Mouse (Mus musculus) heart, postnatal 4 days (tissue): ENCODE measurements around the gene Sdhaf1. TPM values are rescaled to one million over a fixed set of nuclear protein-coding genes. Genes with fewer than 3 reads are reported as not detected.

ENCODE experiments used
- DNase-seq: peaks from one replicate; pipeline ENCODE4 v3.0.0; 2021
- total RNA-seq, 2 experiments: library from RNA; stranded (reverse); gene quantifications; 2 replicates each; pipeline ENCODE4 v1.2.3; 2021

Gene Sdhaf1
- total RNA-seq, 2 experiments from 2014 or later = 15.5 to 16.6 TPM

GRCm38 (mm10) chr7:30324300-30324944 is 727 bp upstream of the Sdhaf1 start:
- no peak for DNase-seq

GRCm38 (mm10) chr7:30322865-30323264 is 830 bp downstream of the Sdhaf1 start:
- DNase-seq = no peak

- peak; percentile 98 for DNase-seq
These were observed 1.4 kb downstream of the Sdhaf1 start for GRCm38 (mm10) chr7:30322285-30322667.

DNA sequence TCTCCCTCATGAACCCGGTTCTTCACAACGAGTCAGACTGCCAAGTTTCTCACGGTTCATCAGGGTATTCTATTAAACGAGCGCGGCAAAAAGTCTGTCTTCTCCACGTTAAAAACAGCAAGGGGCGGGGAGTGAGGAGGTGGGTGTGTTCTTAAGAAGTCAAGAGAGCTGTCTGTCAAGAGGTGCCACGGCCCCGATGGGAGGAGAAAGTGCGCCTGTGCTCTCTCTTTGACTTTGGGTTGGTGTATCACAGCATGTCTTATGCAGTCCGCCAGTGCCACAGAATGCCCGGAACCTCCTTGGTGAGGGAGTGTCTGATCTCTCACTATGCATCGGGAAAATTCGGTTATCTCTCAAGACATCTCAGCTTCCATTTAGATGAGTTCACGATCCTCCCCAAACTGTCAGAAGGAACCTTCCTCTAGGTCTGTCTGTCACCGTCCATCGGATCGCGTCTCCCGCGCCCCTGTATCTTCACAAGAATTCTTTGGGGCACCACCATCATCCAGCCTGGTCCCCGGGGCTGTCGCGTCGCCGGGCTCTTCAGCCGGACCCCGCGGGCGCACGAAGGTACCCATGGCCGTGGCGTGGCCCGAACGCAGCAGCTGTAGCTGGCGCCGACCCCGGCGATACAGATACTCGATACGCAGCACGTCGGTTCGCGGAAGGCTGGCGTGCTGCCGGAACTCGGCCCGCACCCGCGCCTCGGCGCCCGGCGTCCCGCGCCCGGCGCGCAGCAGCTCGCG is 2.0 kb downstream of the Sdhaf1 start, which contains the start of gene E130208F15Rik:
E130208F15Rik (plus strand) TSS at position 202 of the 746 bp plus-strand sequence.
- peak; percentile 75 for DNase-seq

DNA sequence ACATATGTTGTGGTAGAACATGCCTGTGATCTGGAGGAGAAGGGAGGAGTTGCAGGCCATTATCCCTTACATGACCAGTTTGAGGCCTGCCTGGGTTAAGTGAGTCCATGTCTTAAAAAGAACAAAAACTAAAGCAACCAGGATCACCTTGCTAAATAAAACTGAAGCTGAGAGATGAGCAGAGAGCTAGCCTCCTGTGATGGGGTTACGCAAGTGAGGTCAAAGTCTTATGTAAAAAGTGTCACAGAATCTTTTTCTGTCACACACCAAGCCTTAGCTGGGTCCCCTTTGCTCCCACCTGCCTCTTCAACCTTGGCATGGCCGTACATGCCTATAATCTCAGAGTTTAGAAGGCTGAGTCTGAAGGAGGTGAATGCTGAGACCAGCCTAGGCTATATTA is 2.7 kb downstream of the Sdhaf1 start:
- no peak for DNase-seq

DNA sequence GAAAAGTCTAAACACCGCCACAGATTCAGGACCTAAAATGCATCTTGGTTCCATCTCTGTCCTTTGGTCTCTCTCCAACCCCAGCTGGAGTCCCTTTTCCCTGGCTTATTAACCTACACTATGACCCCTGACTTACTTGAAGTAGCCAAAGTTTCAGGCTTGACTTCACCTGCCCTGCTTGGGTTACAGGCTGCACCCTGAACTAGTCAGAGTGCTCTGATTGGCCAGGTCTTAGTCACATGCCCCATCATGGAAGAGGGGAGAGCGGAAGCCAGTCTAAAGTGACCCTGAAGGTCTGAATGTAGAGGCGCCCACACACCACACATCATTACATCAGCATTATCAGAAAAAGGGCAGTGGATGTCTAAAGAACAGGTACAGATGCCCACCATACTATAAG is 5.6 kb downstream of the Sdhaf1 start:
- DNase-seq = no peak

- DNase-seq = no peak
These were observed 7.9 kb downstream of the Sdhaf1 start for GRCm38 (mm10) chr7:30315559-30316529.

- DNase-seq = no peak
These were observed 9.0 kb downstream of the Sdhaf1 start, which contains the start of gene Syne4 for GRCm38 (mm10) chr7:30314721-30315155. Gene Syne4 (plus strand): TSS chr7:30314807.

GRCm38 (mm10) chr7:30313666-30314320 is 9.9 kb downstream of the Sdhaf1 start:
- no peak for DNase-seq

- no peak for DNase-seq
These were observed 13.6 kb downstream of the Sdhaf1 start for GRCm38 (mm10) chr7:30310136-30310535.

- DNase-seq = no peak
These were observed 14.1 kb downstream of the Sdhaf1 start for GRCm38 (mm10) chr7:30309395-30310129.

DNA sequence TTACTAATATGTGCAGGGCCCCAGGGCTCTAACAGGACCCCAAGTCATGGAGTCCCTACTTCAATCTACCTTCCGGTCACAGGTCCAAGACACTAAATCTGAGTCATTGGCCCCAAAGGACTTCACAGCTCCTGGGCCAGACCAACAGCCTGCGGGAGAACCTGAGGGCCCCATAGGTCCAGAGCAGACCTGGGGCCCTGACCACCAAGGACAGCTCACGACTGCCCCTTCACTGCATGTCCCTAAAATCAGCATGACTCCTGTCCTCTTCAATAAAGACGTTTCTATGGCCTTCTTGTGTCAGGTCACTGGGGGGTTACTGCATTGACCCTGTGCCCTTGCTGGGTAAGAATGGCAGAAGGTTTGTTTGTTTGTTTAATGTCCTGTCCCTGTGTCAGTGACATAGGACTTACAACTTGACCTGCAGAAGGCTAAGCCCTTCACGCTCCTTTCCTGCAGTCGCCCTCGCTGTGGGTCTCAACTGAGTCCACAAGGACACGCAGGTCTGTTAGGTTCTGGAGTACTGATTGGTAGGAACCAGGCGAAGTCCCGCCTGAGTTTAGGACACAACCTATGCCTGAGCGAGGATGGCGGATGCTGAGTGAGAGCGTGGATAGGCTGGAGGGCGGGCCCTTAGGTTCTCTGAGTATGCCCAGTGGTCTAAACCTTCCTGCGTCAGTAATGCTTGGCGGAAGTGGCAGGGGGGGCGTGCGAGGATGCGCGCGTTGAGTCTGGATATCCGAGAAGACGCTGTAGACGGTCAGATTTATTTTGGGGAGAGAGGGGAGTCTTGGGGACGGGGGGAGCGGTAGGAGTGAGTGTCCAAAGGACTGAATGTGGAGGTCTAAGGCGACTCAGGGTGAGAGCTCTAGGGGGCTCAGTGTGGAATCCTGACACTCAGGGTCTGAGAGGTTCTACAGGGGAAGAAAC is 15.4 kb downstream of the Sdhaf1 start, which contains the start of gene Alkbh6:
Alkbh6 (plus strand) TSS at position 642 of the 930 bp plus-strand sequence.
- DNase-seq = peak; percentile 93

- DNase-seq = no peak
These were observed 17.5 kb downstream of the Sdhaf1 start for GRCm38 (mm10) chr7:30306083-30306779.

DNA sequence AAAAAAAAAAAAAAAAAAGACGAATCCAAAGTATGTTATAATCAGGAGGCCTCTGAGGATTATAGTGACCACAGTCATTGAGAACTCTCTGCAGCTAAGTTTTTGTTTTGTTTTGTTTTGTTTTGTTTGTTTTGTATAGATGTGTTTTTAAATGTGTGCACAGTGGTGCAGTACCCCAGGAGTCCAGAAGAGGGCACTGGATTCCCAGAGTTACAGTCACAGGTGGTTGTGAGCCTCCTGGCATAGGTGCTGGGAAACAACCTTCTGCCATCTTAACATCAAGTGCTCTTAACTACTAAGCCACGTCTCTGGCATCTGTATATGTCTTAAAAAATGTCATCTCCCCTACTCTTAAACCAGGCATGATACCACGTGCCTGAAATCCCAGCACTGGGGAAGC is 22.8 kb downstream of the Sdhaf1 start:
- no peak for DNase-seq

- DNase-seq = no peak
These were observed 26.4 kb downstream of the Sdhaf1 start for GRCm38 (mm10) chr7:30297266-30297665.

DNA sequence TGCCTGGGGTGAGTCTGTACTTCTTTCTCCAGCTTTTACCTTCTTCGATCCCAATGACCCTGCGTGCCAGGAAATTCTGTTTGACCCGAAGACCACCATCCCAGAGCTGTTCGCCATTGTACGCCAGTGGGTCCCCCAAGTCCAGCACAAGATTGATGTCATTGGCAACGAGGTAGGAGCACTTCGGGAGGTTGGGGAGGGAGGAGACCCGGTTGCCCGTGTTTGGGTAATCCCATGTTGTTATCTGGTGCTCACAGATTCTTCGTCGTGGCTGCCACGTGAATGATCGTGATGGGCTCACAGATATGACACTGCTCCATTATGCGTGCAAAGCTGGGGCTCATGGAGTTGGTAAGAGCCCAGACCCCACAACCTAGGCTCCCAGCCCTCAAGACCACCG is 26.9 kb downstream of the Sdhaf1 start:
- DNase-seq = no peak

DNA sequence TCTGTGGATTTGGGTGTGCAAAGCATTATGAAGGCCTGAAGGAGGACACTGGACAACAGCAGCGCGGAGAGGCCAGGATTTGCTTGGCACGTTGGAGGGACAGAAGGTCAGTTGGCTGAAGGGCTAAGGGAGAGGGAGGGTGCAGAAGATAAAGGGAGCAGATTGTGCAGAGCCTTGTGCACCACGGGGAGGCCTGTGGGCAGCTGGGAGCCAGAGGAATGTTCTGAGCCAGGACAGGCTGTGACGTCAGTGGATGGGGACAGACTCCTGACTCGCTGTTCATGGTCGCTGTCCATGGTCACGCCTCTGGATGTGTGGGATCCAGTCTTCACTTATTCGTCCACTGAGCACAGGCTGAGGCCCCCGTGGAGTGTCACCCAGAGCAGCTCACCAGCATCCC is 28.6 kb downstream of the Sdhaf1 start:
- DNase-seq = peak; percentile 77

DNA sequence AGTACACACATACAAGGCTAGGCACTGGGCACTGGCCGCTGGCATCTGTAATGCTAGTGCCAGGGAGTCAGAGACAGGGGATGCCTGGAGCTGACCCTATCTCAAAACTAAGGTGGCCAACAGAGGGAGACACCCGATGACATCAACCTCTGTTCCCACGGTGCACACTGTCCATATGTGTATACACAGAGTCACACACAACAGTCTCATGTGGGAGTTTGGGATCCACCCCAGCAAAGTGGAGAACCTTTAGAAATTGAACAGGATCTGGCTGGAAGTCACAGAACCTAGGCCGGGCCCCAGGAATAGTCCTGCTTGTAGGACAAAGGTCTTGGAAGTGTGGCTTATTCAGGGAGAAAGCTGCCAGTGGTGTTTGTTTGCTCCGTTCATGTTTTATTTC is 29.4 kb downstream of the Sdhaf1 start:
- no peak for DNase-seq

- no peak for DNase-seq
These were observed 29.9 kb downstream of the Sdhaf1 start for GRCm38 (mm10) chr7:30293795-30294194.
